Mouse (Mus musculus) heart, postnatal 0 days (tissue): ENCODE data around the gene Folr2.

Experiments
- CTCF ChIP-seq: IDR thresholded peaks from 2 replicates; pipeline ENCODE4 v1.5.1; 2016; ENCODE audit warnings: antibody characterized with exemption, control low read depth, low read depth
- EP300 ChIP-seq: IDR thresholded peaks from 2 replicates; pipeline ENCODE4 v1.6.1; 2016; ENCODE audit warnings: antibody characterized with exemption, low read depth

DNA sequence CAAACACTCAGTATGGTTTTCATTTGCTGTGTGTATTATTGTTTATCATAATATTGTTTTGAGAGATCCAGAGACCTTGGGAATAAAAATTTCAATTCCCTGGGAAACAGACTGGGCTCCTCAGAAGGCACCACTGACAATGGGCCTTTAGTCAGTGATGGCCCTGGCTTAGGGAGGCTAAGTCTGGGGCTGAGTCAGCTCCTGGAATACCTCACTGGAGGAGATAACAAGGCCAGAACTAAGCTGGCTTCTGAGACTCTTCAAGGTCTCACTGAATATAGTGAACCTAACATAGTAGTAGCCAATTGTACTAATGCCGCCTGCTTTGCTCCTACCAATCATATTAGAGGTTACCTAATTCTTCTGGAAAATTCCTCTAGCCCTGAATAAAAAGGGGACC is 19.0 kb upstream of the Folr2 start:
- TF ChIP-seq CTCF = no peak
- no peak for TF ChIP-seq EP300
